Mouse (Mus musculus) ES-Bruce4 (cell line): ENCODE results near the gene Smoc2.

Experiments
- CTCF ChIP-seq: IDR thresholded peaks from one replicate; pipeline ENCODE4 v1.8.1; 2011; ENCODE audit warnings: low read depth, low read length
- EP300 ChIP-seq: IDR thresholded peaks from 2 replicates; pipeline ENCODE4 v1.6.1; 2011; ENCODE audit warnings: low read depth, low read length; ENCODE audit not compliant: insufficient read depth
- POLR2A ChIP-seq: IDR thresholded peaks from one replicate; pipeline ENCODE4 v1.8.1; 2011; ENCODE audit warnings: low read length; ENCODE audit not compliant: insufficient read depth

GRCm38 (mm10) chr17:14426481-14426880 is 147.2 kb downstream of the Smoc2 start:
- TF ChIP-seq EP300 (no peak), CTCF (no peak), POLR2A (no peak)
